Mouse (Mus musculus) kidney, adult 2 months (tissue): Measurements from ENCODE around the gene Tlr8. TPM values are rescaled to one million over a fixed set of nuclear protein-coding genes. Genes with fewer than 3 reads are reported as not detected.

ENCODE experiments used
- DNase-seq: peaks from one replicate; pipeline ENCODE4 v3.0.0; 2021
- H3K27ac ChIP-seq: fragments of 200-500 bp; 2 replicates; pipeline ENCODE4 v1.5.1; 2012; ENCODE audit warnings: low read depth, low read length, control low read depth, inconsistent platforms; ENCODE audit not compliant: insufficient read depth
- H3K27me3 ChIP-seq: fragments of 200-500 bp; replicated peaks from 2 replicates; pipeline ENCODE4 v1.6.1; 2012; ENCODE audit warnings: mild to moderate bottlenecking, moderate library complexity, low read length, inconsistent platforms; ENCODE audit not compliant: control insufficient read depth, insufficient read depth
- H3K36me3 ChIP-seq: fragments of 200-500 bp; 2 replicates; pipeline ENCODE4 v1.6.1; 2012; ENCODE audit warnings: mild to moderate bottlenecking, moderate library complexity, low read length, inconsistent platforms; ENCODE audit not compliant: control insufficient read depth, insufficient read depth
- H3K4me1 ChIP-seq: fragments of 200-500 bp; 2 replicates; pipeline ENCODE4 v1.6.1; 2011; ENCODE audit warnings: low read length; ENCODE audit not compliant: control insufficient read depth, insufficient read depth
- H3K4me3 ChIP-seq: fragments of 200-500 bp; 2 replicates; pipeline ENCODE4 v1.5.1; 2011; ENCODE audit warnings: mild to moderate bottlenecking, low read depth, low read length, control low read depth; ENCODE audit not compliant: insufficient read depth
- CTCF ChIP-seq: fragments of 200-500 bp; conservative IDR thresholded peaks from 2 replicates; pipeline ENCODE4 v1.5.1; 2011; ENCODE audit warnings: low read depth, mild to moderate bottlenecking, control low read depth, low read length, moderate library complexity, mixed read lengths; ENCODE audit not compliant: insufficient read depth, insufficient read length
- POLR2A ChIP-seq: fragments of 200-500 bp; IDR thresholded peaks from one replicate; pipeline ENCODE4 v1.6.1; 2011; ENCODE audit warnings: low read depth, low read length, control low read depth
- WGBS: fragments of 180-500 bp; shearing (Covaris S2); methylation state at CpG from one replicate; pipeline ENCODE4 v1.1.7; 2018; 5-methylcytosine and 5-hydroxymethylcytosine counted together
- polyA plus RNA-seq: library from polyadenylated mRNA; depleted of rRNA; stranded (reverse); fragments of >200 nt; gene quantifications from 2 replicates; pipeline ENCODE4 v1.2.3, GENCODE M21; 2012; rRNA removed

Tlr8 gene
- polyA plus RNA-seq, 1 experiment: 0.30 TPM

GRCm38 (mm10) chrX:167205813-167206520 is 58.2 kb downstream of the Tlr8 start:
- 70% methylated on average over 8 of the region's 8 CpGs for WGBS
- Histone ChIP-seq H3K27ac (0 out of 2 replicates have a peak overlapping the region, but pooled peaks have one; percentile 23), H3K4me3 (no peak overlapping the region), H3K27me3 (no peaks in the 10 kb centered on the region), H3K4me1 (no peaks in the 10 kb centered on the region), H3K36me3 (no peaks in the 10 kb centered on the region)
- DNase-seq: peak; percentile 11
- TF ChIP-seq POLR2A (no peak), CTCF (no peak)

- no peak for DNase-seq
- H3K36me3 ChIP-seq: no peaks in the 10 kb centered on the region
- WGBS: 79% methylated on average over 2 of the region's 2 CpGs
- H3K27me3 ChIP-seq: no peaks in the 10 kb centered on the region
- H3K4me3 ChIP-seq: no peak overlapping the region
- H3K27ac ChIP-seq: no peak overlapping the region
- TF ChIP-seq POLR2A (no peak), CTCF (no peak)
- H3K4me1 ChIP-seq: no peaks in the 10 kb centered on the region
Observed at GRCm38 (mm10) chrX:167201365-167201764, 62.8 kb downstream of the Tlr8 start.

GRCm38 (mm10) chrX:167195228-167195649 is 68.9 kb downstream of the Tlr8 start:
- Histone ChIP-seq H3K36me3 (no peaks in the 10 kb centered on the region), H3K27ac (no peak overlapping the region), H3K4me3 (no peak overlapping the region), H3K27me3 (no peaks in the 10 kb centered on the region), H3K4me1 (no peaks in the 10 kb centered on the region)
- DNase-seq: no peak
- 56% methylated on average over 2 of the region's 2 CpGs for WGBS
- no peak for TF ChIP-seq CTCF
- no peak for TF ChIP-seq POLR2A

Other genes with a start within 250 kb of the Tlr8 start
- gene Tmsb4x, start 55.0 kb downstream of the Tlr8 start, polyA plus RNA-seq: 143 and 255 TPM in 2 replicates
- gene Tlr7, start 66.2 kb upstream of the Tlr8 start, polyA plus RNA-seq: 0.52 and 0.99 TPM in 2 replicates
- 26.8 and 31.7 TPM in 2 replicates for gene Prps2, start 118.4 kb upstream of the Tlr8 start, polyA plus RNA-seq